Mouse (Mus musculus): ENCODE results near the gene Gm49601.

DNA sequence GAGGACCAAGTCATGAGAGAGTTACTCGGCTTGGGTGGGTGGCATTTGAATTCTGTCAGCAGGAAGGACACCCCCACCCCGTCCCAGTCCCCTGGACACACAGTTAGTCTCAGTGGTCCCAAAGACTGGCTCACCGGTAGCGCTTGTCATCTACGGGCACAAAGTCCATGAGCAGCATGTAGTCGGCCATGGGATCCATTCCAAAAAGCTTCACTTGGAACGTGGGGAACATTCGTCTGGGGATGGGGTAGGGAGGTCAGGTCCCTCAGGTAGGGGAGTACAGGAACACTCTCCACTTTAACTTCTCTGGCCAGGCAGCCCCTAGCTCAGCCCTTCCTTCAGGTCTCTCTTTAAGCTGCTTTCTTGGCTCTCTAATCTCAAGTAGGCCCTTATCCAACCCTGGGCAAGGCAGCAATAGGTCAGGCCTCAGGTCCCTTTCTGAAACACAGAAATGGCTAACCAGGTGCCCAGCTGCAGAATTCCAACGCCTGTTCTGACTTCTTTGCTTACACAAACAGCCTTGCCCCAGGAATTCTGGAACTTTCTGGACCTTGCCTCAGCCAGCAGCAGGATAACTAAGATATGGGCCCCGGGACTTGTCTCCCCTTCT is 41.2 kb downstream of the Gm49601 start:
- no peak for TF ChIP-seq POLR2A (IDR thresholded peaks at IDR 0.05; ENCODE audit: borderline replicate concordance, extremely low read depth, insufficient read depth, insufficient read length, poor library complexity, severe bottlenecking)
- TF ChIP-seq CTCF (IDR thresholded peaks at IDR 0.05; ENCODE audit: borderline replicate concordance, extremely low read depth, insufficient read depth, insufficient read length) = no peak
